Mouse (Mus musculus) adrenal gland, postnatal 36 days (tissue): ENCODE results near the gene Tctn1. TPM values are rescaled to one million over a fixed set of nuclear protein-coding genes. Genes with fewer than 3 reads are reported as not detected.

Experiments
- DNase-seq, 2 experiments: peaks; one replicate each; pipeline ENCODE4 v3.0.0; 2021; ENCODE audit warnings: mixed read lengths in 1 of 2
- long read RNA-seq, 2 experiments: library from polyadenylated mRNA; stranded (forward); transcript quantifications; one replicate each; pipeline ENCODE4 v2.0.0; 2021; ENCODE audit warnings: borderline sequencing depth in 2 of 2
- total RNA-seq, 2 experiments: library from RNA; stranded (reverse); gene quantifications; 2 replicates each; pipeline ENCODE4 v1.2.3; 2021

Gene Tctn1
- 10 to 100 TPM; 12.0 to 16.2 TPM for total RNA-seq
- long read RNA-seq, experiment 1, result 0 reads
- long read RNA-seq, experiment 2, partial matches to known transcripts, result 0 of 2 reads
- long read RNA-seq, experiment 2, other reads (novel, unspliced or antisense), result 2 of 2 reads

GRCm38 (mm10) chr5:122263933-122264905 is at the start of gene Tctn1:
Gene Tctn1 (minus strand): TSS chr5:122264460.
- DNase-seq, result peak; percentile 93 to 95

GRCm38 (mm10) chr5:122312942-122313684 is 48.9 kb upstream of the Tctn1 start:
- DNase-seq, result no peak

GRCm38 (mm10) chr5:122312346-122312745 is 48.1 kb upstream of the Tctn1 start:
- DNase-seq, result no peak

GRCm38 (mm10) chr5:122311692-122312091 is 47.4 kb upstream of the Tctn1 start:
- DNase-seq, result no peak

GRCm38 (mm10) chr5:122310699-122311098 is 46.4 kb upstream of the Tctn1 start:
- no peak for DNase-seq

GRCm38 (mm10) chr5:122306536-122306935 is 42.3 kb upstream of the Tctn1 start:
- no peak for DNase-seq

GRCm38 (mm10) chr5:122305472-122305871 is 41.2 kb upstream of the Tctn1 start:
- peak; percentile 80 to 82 for DNase-seq

GRCm38 (mm10) chr5:122304541-122304940 is 40.3 kb upstream of the Tctn1 start:
- DNase-seq, result no peak

- DNase-seq, result peak; percentile 59 to 65
Measured at GRCm38 (mm10) chr5:122303937-122304336, 39.7 kb upstream of the Tctn1 start.

GRCm38 (mm10) chr5:122302810-122303745 is 38.8 kb upstream of the Tctn1 start:
- DNase-seq, result no peak

- DNase-seq, result no peak
Measured at GRCm38 (mm10) chr5:122300071-122300518, 35.8 kb upstream of the Tctn1 start.

GRCm38 (mm10) chr5:122295113-122295935 is 31.1 kb upstream of the Tctn1 start:
- DNase-seq, result no peak

GRCm38 (mm10) chr5:122294219-122294735 is 30.0 kb upstream of the Tctn1 start:
- DNase-seq, result no peak

GRCm38 (mm10) chr5:122293131-122293530 is 28.9 kb upstream of the Tctn1 start:
- DNase-seq, result no peak

- no peak for DNase-seq
Measured at GRCm38 (mm10) chr5:122291553-122292339, 27.5 kb upstream of the Tctn1 start.

- no peak for DNase-seq
Measured at GRCm38 (mm10) chr5:122291149-122291548, 26.9 kb upstream of the Tctn1 start.

GRCm38 (mm10) chr5:122288147-122288811 is 24.0 kb upstream of the Tctn1 start:
- peak in 1 of 2 experiments; percentile 31 for DNase-seq

- DNase-seq, result no peak
Measured at GRCm38 (mm10) chr5:122287026-122287425, 22.8 kb upstream of the Tctn1 start.

- no peak for DNase-seq
Measured at GRCm38 (mm10) chr5:122286191-122286590, 21.9 kb upstream of the Tctn1 start.
